Mouse (Mus musculus) cortical plate, adult 2 months (tissue): ENCODE data around the gene Pom121.
"Not testable (repeated sequence)": the region's sequence is repeated elsewhere in the genome, so short reads cannot be mapped to it uniquely, and the experiment has no call there.

Experiments used
- CTCF ChIP-seq: fragments of 200-500 bp; IDR thresholded peaks from 2 replicates; pipeline ENCODE4 v1.5.1; 2011; ENCODE audit warnings: mild to moderate bottlenecking, control low read depth, low read length; ENCODE audit not compliant: insufficient read depth; ENCODE audit errors: extremely low read depth
- POLR2A ChIP-seq: fragments of 200-500 bp; IDR thresholded peaks from 2 replicates; pipeline ENCODE4 v1.6.1; 2011; ENCODE audit warnings: mild to moderate bottlenecking, low read length, control low read depth; ENCODE audit not compliant: insufficient read depth; ENCODE audit errors: extremely low read depth

GRCm38 (mm10) chr5:135369196-135369595 lies 25.1 kb downstream of the Pom121 start:
- TF ChIP-seq CTCF, POLR2A: not testable (repeated sequence)
